Mouse (Mus musculus) hindbrain, embryonic 13.5 days (tissue): ENCODE measurements at regions not wholly inside any gene's neighbourhood (a gene's known extent, or its start where the extent isn't known, plus 50 kb on each side); places are given as distances from the start of the nearest gene placed in this dataset.
A peak's percentile ranks its signal among the peaks of the same experiment; 100 is the strongest.

Source experiments
- ATAC-seq: fragments of 200-750 bp; cut with Nextera tagmentation; 2 replicates; pipeline ENCODE4 v1.8.0; 2017; ENCODE audit warnings: moderate TSS enrichment; ENCODE audit not compliant: low FRiP score
- H3K27ac ChIP-seq: fragments of 300-500 bp; sonication (generic); 2 replicates; pipeline ENCODE4 v1.5.1; 2015; ENCODE audit warnings: inconsistent platforms, mild to moderate bottlenecking, moderate library complexity
- H3K27me3 ChIP-seq: fragments of 300-500 bp; sonication (generic); 2 replicates; pipeline ENCODE4 v1.6.1; 2015; ENCODE audit warnings: mild to moderate bottlenecking, inconsistent platforms
- H3K36me3 ChIP-seq: fragments of 300-500 bp; sonication (generic); 2 replicates; pipeline ENCODE4 v1.6.1; 2015; ENCODE audit warnings: mild to moderate bottlenecking, inconsistent platforms
- H3K4me1 ChIP-seq: fragments of 300-500 bp; sonication (generic); replicated peaks from 2 replicates; pipeline ENCODE4 v1.6.1; 2015; ENCODE audit warnings: inconsistent platforms
- H3K4me2 ChIP-seq: fragments of 300-500 bp; sonication (generic); 2 replicates; pipeline ENCODE4 v1.6.1; 2015; ENCODE audit warnings: inconsistent platforms, mild to moderate bottlenecking, moderate library complexity
- H3K4me3 ChIP-seq: fragments of 300-500 bp; sonication (generic); 2 replicates; pipeline ENCODE4 v1.5.1; 2015; ENCODE audit warnings: mild to moderate bottlenecking, inconsistent platforms
- H3K9ac ChIP-seq: fragments of 300-500 bp; sonication (generic); 2 replicates; pipeline ENCODE4 v1.6.1; 2015; ENCODE audit warnings: mild to moderate bottlenecking, inconsistent platforms
- H3K9me3 ChIP-seq: fragments of 300-500 bp; sonication (generic); 2 replicates; pipeline ENCODE4 v1.6.1; 2016; ENCODE audit warnings: inconsistent platforms
- WGBS: fragments of 180-500 bp; shearing (Covaris S2); methylation state at CpG from one replicate; pipeline ENCODE4 v1.1.7; 2015; 5-methylcytosine and 5-hydroxymethylcytosine counted together

DNA sequence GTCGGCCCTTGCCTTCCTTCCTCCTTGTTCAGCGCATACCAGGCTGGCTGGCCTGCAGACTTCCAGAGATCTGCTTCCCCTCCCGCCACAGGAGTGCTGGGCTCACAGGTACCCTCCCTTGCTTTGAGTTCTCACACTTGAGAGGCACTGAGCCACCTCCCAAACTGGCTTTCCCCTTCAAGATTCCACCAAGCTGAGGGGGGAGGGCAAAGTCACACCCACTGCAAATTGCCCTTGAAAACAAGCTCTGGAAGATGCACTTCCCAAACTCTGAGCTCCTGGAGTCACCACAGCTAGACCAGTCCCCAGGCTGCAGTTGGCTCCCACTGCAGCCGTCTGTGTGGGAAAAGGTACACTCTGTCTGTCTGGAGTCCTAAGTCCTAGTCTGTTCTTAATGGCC, 142.1 kb upstream of the Slc22a12 start:
- 0 out of 2 replicates have a peak, but pooled peaks cover 6% of the 10 kb centered on the region for H3K27me3 ChIP-seq
- no peak overlapping the region for H3K4me2 ChIP-seq
- H3K4me3 ChIP-seq = no peak overlapping the region
- H3K4me1 ChIP-seq = 0 out of 2 replicates have a peak, but pooled peaks cover 4% of the 10 kb centered on the region
- no peak for ATAC-seq
- no peak overlapping the region for H3K27ac ChIP-seq
- H3K9ac ChIP-seq = no peak overlapping the region
- no peaks in the 10 kb centered on the region for H3K36me3 ChIP-seq
- 43% methylated on average over 4 of the region's 4 CpGs for WGBS
- H3K9me3 ChIP-seq = no peaks in the 10 kb centered on the region

DNA sequence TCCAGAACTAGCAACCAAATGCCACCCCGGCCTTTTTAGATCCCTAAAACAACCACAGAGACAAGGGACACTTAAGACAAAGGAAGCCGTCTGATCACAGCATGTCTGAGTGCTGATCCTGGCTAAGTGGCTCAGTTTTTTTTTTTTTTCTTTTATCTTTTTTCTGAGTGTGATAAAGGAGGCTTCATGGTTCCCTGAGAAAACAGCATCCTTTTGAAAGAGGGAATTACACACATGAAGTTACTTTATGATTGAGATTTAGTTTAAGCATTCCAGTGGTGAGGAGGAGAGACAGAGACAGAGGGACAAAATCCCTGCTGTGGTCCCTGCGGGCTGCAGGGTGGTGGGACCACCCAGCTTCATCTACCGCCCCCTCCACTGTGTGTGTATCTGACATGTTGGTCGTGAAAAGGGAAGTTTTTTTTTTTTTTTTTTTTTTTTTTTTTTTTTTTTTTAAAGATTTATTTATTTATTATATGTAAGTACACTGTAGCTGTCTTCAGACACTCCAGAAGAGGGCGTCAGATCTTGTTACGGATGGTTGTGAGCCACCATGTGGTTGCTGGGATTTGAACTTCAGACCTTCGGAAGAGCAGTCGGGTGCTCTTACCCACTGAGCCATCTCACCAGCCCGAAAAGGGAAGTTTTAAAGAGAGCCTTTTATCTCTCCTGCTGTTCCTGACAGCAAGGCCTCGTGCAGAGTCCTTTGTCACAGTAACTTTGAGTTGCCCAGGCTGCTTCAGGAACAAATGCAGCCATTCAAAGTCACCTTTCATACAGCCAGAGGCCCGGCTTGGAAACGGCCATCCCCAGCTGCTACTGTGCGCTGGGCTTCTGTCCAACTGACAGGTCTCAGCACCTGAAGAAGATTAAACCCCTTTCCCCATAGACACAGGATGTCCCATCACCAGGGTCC, 136.8 kb upstream of the Slc22a12 start:
- WGBS = 11% methylated on average over 13 of the region's 14 CpGs
- H3K4me2 ChIP-seq = no peak overlapping the region
- ATAC-seq = no peak
- peaks cover 10% of the 10 kb centered on the region; the same call in 1 of the 2 replicates for H3K4me1 ChIP-seq
- H3K4me3 ChIP-seq = no peak overlapping the region
- no peak overlapping the region for H3K9ac ChIP-seq
- no peak overlapping the region for H3K27ac ChIP-seq
- 0 out of 2 replicates have a peak, but pooled peaks cover 3% of the 10 kb centered on the region for H3K27me3 ChIP-seq
- no peaks in the 10 kb centered on the region for H3K36me3 ChIP-seq
- no peaks in the 10 kb centered on the region for H3K9me3 ChIP-seq

DNA sequence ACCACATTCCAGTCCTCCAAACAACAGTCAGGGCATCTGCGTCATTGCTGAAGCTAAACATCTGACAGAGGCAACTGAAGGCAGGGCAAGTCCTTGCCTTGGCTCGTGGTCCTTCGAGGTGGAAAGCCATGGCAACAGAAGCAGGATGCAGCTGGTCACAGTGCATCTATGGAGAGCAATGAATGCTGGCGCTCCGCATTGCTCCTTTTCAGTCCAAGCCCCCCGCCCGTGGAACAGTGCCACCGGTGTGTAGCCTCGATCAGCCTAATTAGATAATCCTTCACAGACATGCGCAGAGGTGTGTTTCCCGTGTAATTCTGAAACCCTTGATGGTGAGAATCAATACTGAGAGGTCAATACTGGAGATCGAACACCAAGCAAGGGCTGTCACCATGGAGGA, 134.7 kb upstream of the Slc22a12 start:
- 63% methylated on average over 12 of the region's 12 CpGs for WGBS
- no peak for ATAC-seq

DNA sequence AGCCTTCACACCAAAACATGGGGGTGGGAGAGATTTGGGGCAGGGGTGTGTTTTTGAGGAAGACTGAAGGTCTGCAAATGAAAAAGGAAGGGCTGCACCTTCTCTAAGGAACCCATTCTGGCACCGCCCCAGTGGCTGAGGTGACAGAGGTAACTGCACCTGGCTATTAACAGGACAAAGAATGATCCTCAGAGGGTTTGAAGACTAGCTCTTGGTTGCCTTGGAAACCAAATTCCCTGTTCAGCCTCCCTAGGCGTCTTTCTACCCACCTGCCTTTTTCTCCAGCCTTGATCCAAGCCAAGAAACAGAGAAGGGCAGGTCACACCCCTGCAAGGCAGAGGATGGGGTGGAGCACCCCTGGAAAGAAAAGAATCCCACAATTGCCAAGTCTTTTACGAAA, 132.8 kb upstream of the Slc22a12 start:
- no peak overlapping the region for H3K27ac ChIP-seq
- H3K27me3 ChIP-seq = 0 out of 2 replicates have a peak, but pooled peaks cover 3% of the 10 kb centered on the region
- H3K36me3 ChIP-seq = no peaks in the 10 kb centered on the region
- WGBS = 36% methylated on average over 3 of the region's 3 CpGs
- peaks cover 10% of the 10 kb centered on the region; the same call in 1 of the 2 replicates for H3K4me1 ChIP-seq
- no peak overlapping the region for H3K4me2 ChIP-seq
- ATAC-seq = no peak
- H3K4me3 ChIP-seq = no peak overlapping the region
- H3K9ac ChIP-seq = no peak overlapping the region
- H3K9me3 ChIP-seq = no peaks in the 10 kb centered on the region

More for the DNA sequence above, 134.7 kb upstream of the Slc22a12 start:
- H3K36me3 ChIP-seq = no peaks in the 10 kb centered on the region
- H3K9me3 ChIP-seq = no peaks in the 10 kb centered on the region
- peaks cover 10% of the 10 kb centered on the region; the same call in 1 of the 2 replicates for H3K4me1 ChIP-seq
- H3K27me3 ChIP-seq = 0 out of 2 replicates have a peak, but pooled peaks cover 3% of the 10 kb centered on the region
- H3K4me2 ChIP-seq = no peak overlapping the region
- H3K4me3 ChIP-seq = no peak overlapping the region
- H3K9ac ChIP-seq = no peak overlapping the region
- H3K27ac ChIP-seq = peak overlapping the region; percentile 49; the same call in 1 of the 2 replicates

DNA sequence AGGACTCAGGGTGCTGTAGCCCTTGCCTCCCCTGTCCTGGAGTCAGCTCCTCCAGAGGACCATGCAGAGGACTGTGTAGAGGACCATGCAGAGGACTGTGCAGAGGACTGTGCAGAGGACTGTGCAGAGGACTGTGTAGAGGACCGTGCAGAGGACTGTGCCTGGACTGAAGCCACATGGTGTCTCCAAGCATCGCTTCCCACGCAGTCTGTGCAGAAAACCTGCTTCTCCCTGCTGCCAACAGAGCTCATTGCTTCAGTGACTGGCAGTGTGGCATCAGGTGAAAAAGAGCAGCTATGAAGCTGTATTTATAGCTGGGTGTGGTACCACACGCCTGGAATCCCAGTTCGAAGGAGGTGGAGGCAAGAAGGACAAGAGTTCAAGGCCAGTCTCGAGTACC, 128.9 kb upstream of the Slc22a12 start:
- no peaks in the 10 kb centered on the region for H3K36me3 ChIP-seq
- H3K9me3 ChIP-seq = no peaks in the 10 kb centered on the region
- no peak overlapping the region for H3K4me2 ChIP-seq
- 0 out of 2 replicates have a peak, but pooled peaks cover 3% of the 10 kb centered on the region for H3K27me3 ChIP-seq
- H3K4me3 ChIP-seq = no peak overlapping the region
- ATAC-seq = no peak
- WGBS = 91% methylated on average over 6 of the region's 6 CpGs
- no peaks in the 10 kb centered on the region for H3K4me1 ChIP-seq
- H3K9ac ChIP-seq = no peak overlapping the region
- H3K27ac ChIP-seq = no peak overlapping the region

DNA sequence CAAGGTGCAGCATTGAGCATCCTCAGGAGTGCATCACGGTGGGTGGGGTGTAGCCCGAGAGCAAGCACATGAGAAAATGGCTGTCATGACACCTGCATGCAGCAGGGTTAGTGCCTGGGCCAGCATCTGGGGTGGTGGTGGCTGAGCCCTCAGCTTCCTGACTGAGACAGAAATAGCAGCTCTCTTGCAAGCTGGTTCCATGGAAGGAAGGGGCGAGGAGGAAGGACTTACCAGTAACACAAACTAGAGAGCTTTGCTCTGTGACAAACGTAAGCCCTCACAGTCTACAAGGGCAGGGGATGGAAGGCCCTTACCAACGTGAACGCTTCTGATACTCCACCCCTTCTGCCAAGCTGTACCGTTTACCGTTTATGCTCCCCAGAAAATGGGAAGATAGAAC, 127.0 kb upstream of the Slc22a12 start:
- 0 out of 2 replicates have a peak, but pooled peaks cover 3% of the 10 kb centered on the region for H3K27me3 ChIP-seq
- H3K4me1 ChIP-seq = no peaks in the 10 kb centered on the region
- WGBS = 82% methylated on average over 8 of the region's 8 CpGs
- H3K36me3 ChIP-seq = no peaks in the 10 kb centered on the region
- no peak for ATAC-seq
- no peak overlapping the region for H3K27ac ChIP-seq
- H3K9ac ChIP-seq = no peak overlapping the region
- H3K9me3 ChIP-seq = no peaks in the 10 kb centered on the region
- H3K4me2 ChIP-seq = no peak overlapping the region
- no peak overlapping the region for H3K4me3 ChIP-seq

DNA sequence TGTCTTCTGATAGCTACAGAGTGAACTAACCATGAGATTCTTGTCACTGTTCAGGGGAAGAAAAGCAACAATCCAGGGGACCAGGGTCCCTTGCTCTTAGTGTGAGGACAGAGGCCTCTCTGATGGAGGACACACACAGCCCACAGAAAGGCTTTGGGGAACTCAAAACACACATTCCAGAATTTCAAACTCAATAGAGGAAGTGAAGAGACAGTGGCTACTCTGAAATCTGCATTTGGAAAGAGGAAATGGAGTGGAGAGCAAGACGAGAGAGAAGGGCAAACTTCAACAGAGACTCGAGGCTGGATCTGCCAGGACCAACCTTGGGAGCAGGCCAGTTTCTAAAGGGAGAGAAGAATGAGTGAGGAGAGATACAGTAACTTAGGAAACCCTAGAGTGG, 125.7 kb upstream of the Slc22a12 start:
- no peak for ATAC-seq
- H3K36me3 ChIP-seq = no peaks in the 10 kb centered on the region
- H3K9ac ChIP-seq = no peak overlapping the region
- no peaks in the 10 kb centered on the region for H3K9me3 ChIP-seq
- no peak overlapping the region for H3K27ac ChIP-seq
- H3K4me1 ChIP-seq = 0 out of 2 replicates have a peak, but pooled peaks cover 1% of the 10 kb centered on the region
- H3K27me3 ChIP-seq = 0 out of 2 replicates have a peak, but pooled peaks cover 6% of the 10 kb centered on the region
- no peak overlapping the region for H3K4me2 ChIP-seq
- no peak overlapping the region for H3K4me3 ChIP-seq
- WGBS = 50% methylated on average over 2 of the region's 2 CpGs

DNA sequence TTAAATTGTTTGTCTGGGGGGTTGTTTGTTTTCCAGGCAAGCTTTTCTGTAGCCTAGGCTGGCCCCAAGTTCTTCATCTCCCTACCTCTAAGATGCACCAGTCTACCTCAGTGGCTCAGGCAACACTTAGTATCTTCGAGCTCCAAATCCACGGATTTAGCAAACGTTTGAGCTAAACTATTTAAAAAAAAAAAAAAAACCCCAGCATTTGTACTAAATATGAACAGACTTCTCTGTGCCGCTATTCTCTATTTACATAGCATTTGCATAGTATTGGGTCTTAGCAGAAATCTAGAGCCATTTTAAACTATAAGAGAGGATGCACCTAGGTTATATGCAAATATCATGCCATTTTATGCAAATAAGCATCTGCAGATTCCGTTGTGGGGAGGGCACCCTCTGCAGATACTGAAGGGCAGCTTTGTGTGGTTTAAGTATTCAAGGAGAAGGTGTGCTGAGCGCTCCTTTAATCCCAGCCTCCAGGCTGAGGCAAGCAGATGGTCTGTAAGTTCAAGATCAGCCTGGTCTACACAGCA, 123.4 kb upstream of the Slc22a12 start:
- no peak for ATAC-seq
- no peaks in the 10 kb centered on the region for H3K9me3 ChIP-seq

DNA sequence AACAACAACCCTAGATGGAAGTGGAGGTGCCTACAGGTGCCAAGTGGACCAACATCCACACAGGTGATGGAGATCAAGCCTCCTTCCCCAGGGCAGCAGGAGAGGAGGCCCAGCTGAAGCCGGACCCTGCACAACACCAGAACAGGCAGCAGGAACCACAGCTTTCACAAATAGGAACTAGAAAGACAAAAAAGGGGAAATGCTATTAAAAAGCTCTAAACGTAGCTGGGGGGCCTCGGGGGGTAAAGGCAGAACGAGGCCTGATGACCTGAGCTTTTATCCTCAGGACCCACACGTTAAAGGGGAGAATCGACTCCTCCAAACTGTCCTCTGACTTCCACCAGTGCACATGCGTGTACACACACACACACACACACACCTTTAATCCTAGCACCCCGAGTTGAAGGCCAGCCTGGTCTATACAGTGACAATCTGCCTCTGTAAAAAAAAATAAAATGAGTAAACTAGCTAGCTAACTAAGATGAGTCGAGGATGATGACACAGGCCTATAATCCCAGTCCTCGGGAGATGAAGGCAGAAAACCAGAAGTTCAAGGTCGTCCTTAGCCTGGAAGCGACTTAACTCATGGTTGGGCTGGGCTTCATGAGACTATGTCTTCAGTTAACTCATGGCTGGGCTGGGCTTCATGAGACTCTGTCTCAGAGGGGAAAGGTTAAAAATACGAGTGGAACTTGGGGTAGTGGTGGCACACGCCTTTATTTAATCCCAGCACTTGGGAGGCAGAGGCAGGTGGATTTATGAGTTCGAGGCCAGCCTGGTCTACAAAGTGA, 122.6 kb upstream of the Slc22a12 start:
- H3K4me2 ChIP-seq = no peak overlapping the region
- no peak overlapping the region for H3K27ac ChIP-seq
- no peaks in the 10 kb centered on the region for H3K36me3 ChIP-seq
- H3K27me3 ChIP-seq = 0 out of 2 replicates have a peak, but pooled peaks cover 4% of the 10 kb centered on the region
- 80% methylated on average over 15 of the region's 15 CpGs for WGBS
- H3K9me3 ChIP-seq = no peaks in the 10 kb centered on the region
- H3K4me1 ChIP-seq = 0 out of 2 replicates have a peak, but pooled peaks cover 3% of the 10 kb centered on the region
- no peak overlapping the region for H3K4me3 ChIP-seq
- no peak overlapping the region for H3K9ac ChIP-seq
- no peak for ATAC-seq

More for the DNA sequence above, 123.4 kb upstream of the Slc22a12 start:
- H3K27me3 ChIP-seq = 0 out of 2 replicates have a peak, but pooled peaks cover 6% of the 10 kb centered on the region
- H3K36me3 ChIP-seq = no peaks in the 10 kb centered on the region
- H3K27ac ChIP-seq = no peak overlapping the region
- no peak overlapping the region for H3K4me3 ChIP-seq
- no peak overlapping the region for H3K4me2 ChIP-seq
- H3K4me1 ChIP-seq = 0 out of 2 replicates have a peak, but pooled peaks cover 3% of the 10 kb centered on the region
- 72% methylated on average over 6 of the region's 6 CpGs for WGBS
- no peak overlapping the region for H3K9ac ChIP-seq

DNA sequence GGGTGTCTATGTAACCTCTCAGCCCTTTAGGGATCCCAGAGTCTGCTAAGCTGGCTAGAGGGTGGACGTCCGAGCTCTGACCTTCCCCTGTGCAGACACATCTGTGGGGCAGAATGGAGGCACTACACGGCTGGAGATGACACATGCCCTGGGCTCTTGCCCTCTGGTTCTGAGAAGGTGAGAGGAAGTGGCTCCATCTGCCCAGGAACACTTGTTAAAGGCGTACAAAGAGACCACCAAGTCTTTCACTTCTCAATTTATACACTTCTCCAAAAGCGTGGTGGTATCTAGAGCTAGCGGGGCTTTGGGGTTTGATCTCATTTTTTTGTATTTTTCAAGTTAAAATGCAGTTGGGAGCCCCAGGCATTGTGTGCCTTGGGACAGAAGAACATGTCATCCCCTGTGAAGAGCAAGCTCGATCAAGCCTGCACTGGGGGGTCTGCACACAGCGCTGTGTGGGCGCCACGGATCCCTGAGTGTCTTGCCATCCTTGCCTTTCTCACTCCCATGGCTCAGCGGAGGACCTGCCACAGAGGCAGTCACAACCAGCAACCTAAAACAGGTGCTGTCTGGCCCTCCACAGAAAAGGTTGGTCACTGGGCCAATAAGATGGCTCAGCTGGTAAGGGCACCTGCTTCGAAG, 121.6 kb upstream of the Slc22a12 start:
- 84% methylated on average over 12 of the region's 12 CpGs for WGBS
- no peak overlapping the region for H3K4me3 ChIP-seq
- no peak for ATAC-seq
- H3K4me1 ChIP-seq = 0 out of 2 replicates have a peak, but pooled peaks cover 3% of the 10 kb centered on the region
- H3K9me3 ChIP-seq = no peaks in the 10 kb centered on the region
- H3K4me2 ChIP-seq = no peak overlapping the region
- H3K36me3 ChIP-seq = no peaks in the 10 kb centered on the region
- peaks cover 6% of the 10 kb centered on the region; the same call in 1 of the 2 replicates for H3K27me3 ChIP-seq
- no peak overlapping the region for H3K27ac ChIP-seq
- H3K9ac ChIP-seq = no peak overlapping the region; the same call in 1 of the 2 replicates

DNA sequence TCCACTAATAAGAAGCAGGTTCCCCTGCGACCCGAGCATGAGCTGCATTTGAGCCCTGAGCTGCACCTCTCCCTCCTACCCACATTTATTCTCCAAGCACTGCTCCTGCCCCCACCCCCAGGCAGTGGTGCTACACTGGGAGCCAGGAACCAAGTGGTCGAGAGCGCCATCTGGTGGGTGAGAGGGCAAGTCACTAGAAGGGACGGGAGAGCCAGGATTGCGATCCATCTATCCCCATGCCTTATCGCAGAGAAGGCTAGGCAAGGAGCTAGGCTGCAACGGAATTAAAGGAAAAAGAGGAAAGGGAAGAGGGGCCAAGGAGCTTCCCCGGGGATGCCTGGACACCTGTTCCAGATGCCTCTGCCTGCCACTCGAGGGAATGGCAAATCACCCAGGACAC, 120.6 kb upstream of the Slc22a12 start:
- Histone ChIP-seq H3K9me3 (no peaks in the 10 kb centered on the region), H3K36me3 (no peaks in the 10 kb centered on the region), H3K4me2 (no peak overlapping the region), H3K27ac (no peak overlapping the region), H3K9ac (peak overlapping the region; percentile 35; the same call in 1 of the 2 replicates), H3K27me3 (peaks cover 6% of the 10 kb centered on the region; the same call in 1 of the 2 replicates), H3K4me1 (0 out of 2 replicates have a peak, but pooled peaks cover 3% of the 10 kb centered on the region), H3K4me3 (no peak overlapping the region)
- WGBS = 5% methylated on average over 10 of the region's 10 CpGs
- peak; percentile 88 for ATAC-seq
